In the genomic region with DNA sequence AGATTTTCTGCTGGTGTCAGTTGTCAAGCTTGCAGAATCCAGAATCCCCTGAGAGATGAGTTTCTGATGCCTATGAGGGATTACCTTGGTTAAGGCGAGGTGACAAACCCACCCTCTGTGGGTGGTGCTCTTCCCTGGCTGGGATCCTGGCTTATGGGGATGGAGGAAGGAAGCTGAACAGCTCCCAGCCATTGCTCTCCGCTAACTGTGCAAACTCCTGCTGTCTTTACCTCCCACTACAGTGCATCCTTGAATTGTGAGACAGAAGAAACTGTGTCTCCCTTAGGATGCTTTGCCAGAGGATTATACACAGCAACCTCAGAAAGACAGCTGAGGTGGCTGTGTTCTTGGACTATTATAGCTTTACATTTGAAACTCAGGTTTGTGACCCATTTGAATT, we compare ENCODE assay signal across 20 mouse cellular contexts. TPM values are rescaled to one million over a fixed set of nuclear protein-coding genes. Genes with fewer than 3 reads are reported as not detected.
"Had no signal": no experiment of that assay in that cellular context is flagged by ENCODE, and none has a peak within 500 bp of the region (broad histone marks: within the 10 kb centered on the region; RNA-seq: fewer than 3 reads in every experiment).

No protein-coding gene starts in this region.

- DNase-seq: forebrain, postnatal 0 days; gastrocnemius, postnatal 14 days; gastrocnemius, postnatal 36 days; heart, adult 18-20 months; heart, postnatal 10 days; kidney, adult 11 months; kidney, adult 2 months; kidney, adult 9 months; kidney, postnatal 10 days; kidney, postnatal 25 days; kidney, postnatal 4 days; left cerebral cortex, postnatal 4 days had no signal

RNA-seq across cellular contexts. Expression of gene Cd2, which starts 28.8 kb away (rescaled TPM):
- total RNA-seq: forebrain, postnatal 0 days; gastrocnemius, adult 18-20 months; gastrocnemius, adult 8-10 months; hindbrain, postnatal 0 days; layer of hippocampus, adult 2 months; layer of hippocampus, postnatal 10 days; layer of hippocampus, postnatal 25 days; left cerebral cortex, adult 2 months; left cerebral cortex, postnatal 25 days had no signal
